Mouse (Mus musculus) megakaryocyte, embryonic 14.5 days (primary cell): ENCODE data around the gene Nnat.

Experiments used
- FLI1 ChIP-seq: IDR thresholded peaks from 2 replicates; pipeline ENCODE4 v1.6.1; 2012; ENCODE audit warnings: low read length, inconsistent platforms, mixed read lengths
- GATA1 ChIP-seq: IDR thresholded peaks from 3 replicates; pipeline ENCODE4 v1.6.1; 2012; ENCODE audit warnings: mixed read lengths, low read length, inconsistent platforms, borderline replicate concordance

- TF ChIP-seq GATA1 (no peak), FLI1 (no peak)
These were observed 37.3 kb upstream of the Nnat start for GRCm38 (mm10) chr2:157522556-157522955.
